Mouse (Mus musculus): Measurements from ENCODE around the gene Icam1. TPM values are rescaled to one million over a fixed set of nuclear protein-coding genes. Genes with fewer than 3 reads are reported as not detected.
A peak's percentile ranks its signal among the peaks of the same experiment; 100 is the strongest.

Icam1 gene
- polyA plus RNA-seq, 1 experiment from 2014 or later: 64.9 TPM

- no peak for DNase-seq (ENCODE audit: low spot score)
These were observed 6.5 kb downstream of the Icam1 start for GRCm38 (mm10) chr9:21022288-21022687.

- DNase-seq (ENCODE audit: low spot score): no peak
These were observed 6.9 kb downstream of the Icam1 start for GRCm38 (mm10) chr9:21022726-21023125.

- no peak for DNase-seq (ENCODE audit: low spot score)
These were observed 9.5 kb downstream of the Icam1 start for GRCm38 (mm10) chr9:21025258-21025810.

GRCm38 (mm10) chr9:21026849-21027248 lies 11.1 kb downstream of the Icam1 start:
- DNase-seq (ENCODE audit: low spot score): no peak

- no peak for DNase-seq (ENCODE audit: low spot score)
These were observed 12.0 kb downstream of the Icam1 start for GRCm38 (mm10) chr9:21027774-21028290.

GRCm38 (mm10) chr9:21028560-21029110 lies 12.8 kb downstream of the Icam1 start:
- no peak for DNase-seq (ENCODE audit: low spot score)

- DNase-seq (ENCODE audit: low spot score): peak; percentile 73
These were observed 13.7 kb downstream of the Icam1 start, which contains the start of gene Icam4 for GRCm38 (mm10) chr9:21029291-21030054. TSS of gene Icam4 (plus strand) at chr9:21029373.

GRCm38 (mm10) chr9:21030055-21030600 lies 14.3 kb downstream of the Icam1 start:
- peak; percentile 18 for DNase-seq (ENCODE audit: low spot score)

GRCm38 (mm10) chr9:21030781-21031250 lies 15.0 kb downstream of the Icam1 start:
- peak; percentile 92 for DNase-seq (ENCODE audit: low spot score)

- DNase-seq (ENCODE audit: low spot score): peak; percentile 50
These were observed 15.6 kb downstream of the Icam1 start for GRCm38 (mm10) chr9:21031251-21031895.

GRCm38 (mm10) chr9:21031896-21032351 lies 16.1 kb downstream of the Icam1 start, which contains the start of gene Icam5:
TSS of gene Icam5 (plus strand) at chr9:21032073.
- DNase-seq (ENCODE audit: low spot score): peak; percentile 19

- DNase-seq (ENCODE audit: low spot score): no peak
These were observed 16.7 kb downstream of the Icam1 start for GRCm38 (mm10) chr9:21032491-21032890.

- DNase-seq (ENCODE audit: low spot score): peak; percentile 66
These were observed 17.4 kb downstream of the Icam1 start for GRCm38 (mm10) chr9:21033136-21033535.

GRCm38 (mm10) chr9:21034481-21035085 lies 18.8 kb downstream of the Icam1 start:
- peak; percentile 9 for DNase-seq (ENCODE audit: low spot score)

GRCm38 (mm10) chr9:21035586-21035985 lies 19.8 kb downstream of the Icam1 start:
- no peak for DNase-seq (ENCODE audit: low spot score)

GRCm38 (mm10) chr9:21036161-21036560 lies 20.4 kb downstream of the Icam1 start:
- DNase-seq (ENCODE audit: low spot score): no peak

GRCm38 (mm10) chr9:21036666-21037065 lies 20.9 kb downstream of the Icam1 start:
- DNase-seq (ENCODE audit: low spot score): no peak

GRCm38 (mm10) chr9:21037481-21037891 lies 21.7 kb downstream of the Icam1 start:
- no peak for DNase-seq (ENCODE audit: low spot score)

- DNase-seq (ENCODE audit: low spot score): no peak
These were observed 24.0 kb downstream of the Icam1 start for GRCm38 (mm10) chr9:21039779-21040178.

- no peak for DNase-seq (ENCODE audit: low spot score)
These were observed 25.5 kb downstream of the Icam1 start for GRCm38 (mm10) chr9:21041308-21041707.

- no peak for DNase-seq (ENCODE audit: low spot score)
These were observed 27.8 kb downstream of the Icam1 start for GRCm38 (mm10) chr9:21043563-21043962.
